Mouse (Mus musculus): ENCODE results near the gene Emid1. TPM values are rescaled to one million over a fixed set of nuclear protein-coding genes. Genes with fewer than 3 reads are reported as not detected.

Gene Emid1
- polyA plus RNA-seq, 1 experiment: 31.4 TPM

GRCm38 (mm10) chr11:5149955-5150354 lies 2.1 kb downstream of the Emid1 start:
- DNase-seq: no peak
- TF ChIP-seq POLR2A (IDR thresholded peaks at IDR 0.05; ENCODE audit: borderline replicate concordance, extremely low read depth, low read depth, low read length) (no peak), CTCF (IDR thresholded peaks at IDR 0.05; ENCODE audit: insufficient read depth, low read length) (no peak)
- Histone ChIP-seq H3K4me1 (ENCODE audit: control insufficient read depth, insufficient read depth, low read length) (peaks cover 8% of the 10 kb centered on the region), H3K4me3 (replicated peaks; ENCODE audit: extremely low read depth, low read depth, low read length) (no peak overlapping the region)
- 79% methylated on average over 9 of the region's 9 CpGs for WGBS

DNA sequence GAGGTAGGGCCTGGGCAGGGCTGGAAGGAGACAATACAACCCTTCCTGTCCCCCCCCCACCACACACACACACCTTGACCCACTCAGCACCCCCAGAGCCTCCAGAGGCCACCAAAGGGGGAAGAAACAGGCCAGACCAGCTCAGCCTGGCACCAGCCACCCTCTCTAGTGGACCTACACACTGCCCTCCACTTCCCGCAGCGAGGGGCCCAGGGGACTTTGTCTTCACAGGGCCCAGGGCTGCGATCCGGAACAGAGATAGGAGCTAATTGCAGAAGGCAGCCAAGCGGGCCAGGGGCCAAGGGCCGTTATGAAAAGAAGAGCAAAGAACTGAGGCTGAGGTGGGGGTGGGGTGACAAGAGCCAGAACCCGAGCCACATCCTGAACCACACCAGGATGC lies 2.8 kb downstream of the Emid1 start:
- no peak for TF ChIP-seq POLR2A (IDR thresholded peaks at IDR 0.05; ENCODE audit: borderline replicate concordance, extremely low read depth, low read depth, low read length)
- no peak for TF ChIP-seq CTCF (IDR thresholded peaks at IDR 0.05; ENCODE audit: insufficient read depth, low read length)
- Histone ChIP-seq H3K4me1 (ENCODE audit: control insufficient read depth, insufficient read depth, low read length) (peaks cover 6% of the 10 kb centered on the region; the same call in 1 of the 2 replicates), H3K4me3 (replicated peaks; ENCODE audit: extremely low read depth, low read depth, low read length) (no peak overlapping the region)
- WGBS: 24% methylated on average over 7 of the region's 7 CpGs
- no peak for DNase-seq

- Histone ChIP-seq H3K4me3 (replicated peaks; ENCODE audit: extremely low read depth, low read depth, low read length) (no peak overlapping the region), H3K4me1 (ENCODE audit: control insufficient read depth, insufficient read depth, low read length) (peaks cover 8% of the 10 kb centered on the region)
- no peak for DNase-seq
- TF ChIP-seq CTCF (IDR thresholded peaks at IDR 0.05; ENCODE audit: insufficient read depth, low read length) (no peak), POLR2A (IDR thresholded peaks at IDR 0.05; ENCODE audit: borderline replicate concordance, extremely low read depth, low read depth, low read length) (no peak)
- WGBS: 82% methylated on average over 3 of the region's 3 CpGs
Observed at GRCm38 (mm10) chr11:5145600-5145999, 6.5 kb downstream of the Emid1 start.

DNA sequence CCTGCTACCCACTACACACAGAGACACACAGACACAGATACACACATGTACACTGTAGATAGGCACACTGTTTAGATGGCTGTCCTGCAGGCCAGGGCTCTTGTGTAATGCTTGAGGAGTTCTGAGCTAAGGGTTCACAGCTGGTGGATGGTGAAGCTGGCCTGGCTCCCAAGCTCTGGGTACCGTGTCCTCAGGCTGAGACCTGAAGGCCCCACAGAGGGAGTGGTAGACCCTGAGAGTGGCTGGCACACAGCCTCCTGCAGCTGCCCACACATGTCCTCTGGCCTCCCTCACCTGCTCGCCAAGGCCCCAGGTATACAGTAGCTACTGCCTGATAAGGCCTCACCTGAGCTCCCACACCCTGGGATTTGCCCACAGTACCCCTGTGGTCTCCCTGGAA lies 10.1 kb downstream of the Emid1 start:
- H3K4me1 ChIP-seq (ENCODE audit: control insufficient read depth, insufficient read depth, low read length): peaks cover 15% of the 10 kb centered on the region
- TF ChIP-seq POLR2A (IDR thresholded peaks at IDR 0.05; ENCODE audit: borderline replicate concordance, extremely low read depth, low read depth, low read length): no peak
- no peak for TF ChIP-seq CTCF (IDR thresholded peaks at IDR 0.05; ENCODE audit: insufficient read depth, low read length)
- WGBS: 67% methylated on average over 2 of the region's 2 CpGs
- no peak for DNase-seq
- H3K4me3 ChIP-seq (replicated peaks; ENCODE audit: extremely low read depth, low read depth, low read length): no peak overlapping the region

DNA sequence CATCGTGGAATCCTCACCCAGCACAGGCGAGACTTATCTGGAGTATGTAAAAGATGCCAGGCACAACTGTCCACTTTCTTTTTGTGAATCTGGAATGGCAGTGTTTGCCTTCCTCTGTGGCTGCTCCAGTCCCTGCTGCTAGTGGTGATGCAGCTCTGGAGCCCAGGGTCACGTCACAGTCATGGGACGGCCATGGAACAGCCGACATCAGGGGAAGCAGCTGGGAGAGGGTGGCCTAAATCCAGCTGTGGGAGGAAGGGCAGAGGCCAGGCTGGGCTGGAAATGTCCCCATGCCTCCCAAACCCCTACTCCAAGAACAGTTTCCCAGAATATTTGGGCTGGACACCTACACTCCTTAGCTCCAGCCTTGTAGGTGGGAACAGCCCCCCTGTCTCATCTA lies 10.8 kb downstream of the Emid1 start:
- TF ChIP-seq CTCF (IDR thresholded peaks at IDR 0.05; ENCODE audit: insufficient read depth, low read length): no peak
- peak; percentile 21; the same call in 1 of the 2 replicates for TF ChIP-seq POLR2A (IDR thresholded peaks at IDR 0.05; ENCODE audit: borderline replicate concordance, extremely low read depth, low read depth, low read length)

DNA sequence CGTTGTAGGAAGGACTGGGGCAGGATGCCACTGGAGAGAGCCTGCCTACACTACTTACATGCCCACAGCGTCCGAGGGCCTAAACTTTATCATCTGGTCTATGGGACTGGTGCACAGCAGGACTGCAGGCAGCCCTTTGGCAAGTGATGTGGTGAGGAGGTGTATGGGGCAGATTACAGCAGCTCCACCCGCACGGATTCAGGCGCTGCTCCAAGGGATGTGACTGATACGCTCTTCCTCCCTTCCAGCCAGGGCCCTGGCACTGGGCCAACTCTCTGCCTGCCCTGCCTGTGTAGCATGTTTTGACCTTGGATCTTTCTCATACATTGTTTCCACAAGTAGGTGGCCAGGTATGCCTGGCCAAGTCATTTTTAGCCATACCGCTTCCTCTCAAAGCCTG lies 11.4 kb downstream of the Emid1 start:
- H3K4me3 ChIP-seq (replicated peaks; ENCODE audit: extremely low read depth, low read depth, low read length): no peak overlapping the region
- DNase-seq: peak; percentile 54
- TF ChIP-seq CTCF (IDR thresholded peaks at IDR 0.05; ENCODE audit: insufficient read depth, low read length) (no peak), POLR2A (IDR thresholded peaks at IDR 0.05; ENCODE audit: borderline replicate concordance, extremely low read depth, low read depth, low read length) (no peak)
- peaks cover 16% of the 10 kb centered on the region for H3K4me1 ChIP-seq (ENCODE audit: control insufficient read depth, insufficient read depth, low read length)
- 27% methylated on average over 8 of the region's 8 CpGs for WGBS

More for the DNA sequence above, 10.8 kb downstream of the Emid1 start:
- H3K4me3 ChIP-seq (replicated peaks; ENCODE audit: extremely low read depth, low read depth, low read length): no peak overlapping the region
- peaks cover 15% of the 10 kb centered on the region for H3K4me1 ChIP-seq (ENCODE audit: control insufficient read depth, insufficient read depth, low read length)
- 62% methylated on average over 5 of the region's 5 CpGs for WGBS
- no peak for DNase-seq

DNA sequence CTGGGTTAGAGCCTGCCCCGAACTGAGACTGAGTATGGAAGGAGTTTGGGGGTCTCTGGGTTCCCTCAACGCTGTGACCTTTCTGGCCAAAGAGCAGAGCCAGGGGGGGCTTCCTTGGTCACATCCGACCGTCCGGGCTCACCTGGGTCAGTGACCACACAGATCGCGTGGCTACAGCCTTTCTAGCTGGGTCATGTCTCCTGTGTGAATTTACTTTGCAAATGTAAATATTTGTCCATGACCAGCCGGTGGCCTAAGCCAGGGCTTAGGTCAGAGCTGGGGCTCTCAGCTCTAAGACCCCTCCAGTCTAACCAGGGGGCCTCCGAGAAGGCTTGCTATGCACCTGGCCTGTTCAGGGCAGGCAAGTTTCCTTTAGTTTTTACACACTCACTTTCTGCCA lies 12.7 kb downstream of the Emid1 start:
- Histone ChIP-seq H3K4me3 (replicated peaks; ENCODE audit: extremely low read depth, low read depth, low read length) (no peak overlapping the region), H3K4me1 (ENCODE audit: control insufficient read depth, insufficient read depth, low read length) (peaks cover 18% of the 10 kb centered on the region)
- TF ChIP-seq CTCF (IDR thresholded peaks at IDR 0.05; ENCODE audit: insufficient read depth, low read length): no peak
- TF ChIP-seq POLR2A (IDR thresholded peaks at IDR 0.05; ENCODE audit: borderline replicate concordance, extremely low read depth, low read depth, low read length): no peak
- WGBS: 63% methylated on average over 9 of the region's 9 CpGs
- DNase-seq: no peak

- peak; percentile 67 for DNase-seq
- TF ChIP-seq POLR2A (IDR thresholded peaks at IDR 0.05; ENCODE audit: borderline replicate concordance, extremely low read depth, low read depth, low read length) (no peak), CTCF (IDR thresholded peaks at IDR 0.05; ENCODE audit: insufficient read depth, low read length) (no peak)
- H3K4me3 ChIP-seq (replicated peaks; ENCODE audit: extremely low read depth, low read depth, low read length): no peak overlapping the region
- peaks cover 18% of the 10 kb centered on the region for H3K4me1 ChIP-seq (ENCODE audit: control insufficient read depth, insufficient read depth, low read length)
- 59% methylated on average over 2 of the region's 2 CpGs for WGBS
Observed at GRCm38 (mm10) chr11:5138642-5139041, 13.4 kb downstream of the Emid1 start.

- DNase-seq: peak; percentile 64
Observed at GRCm38 (mm10) chr11:5135914-5136313, 16.1 kb downstream of the Emid1 start.

DNA sequence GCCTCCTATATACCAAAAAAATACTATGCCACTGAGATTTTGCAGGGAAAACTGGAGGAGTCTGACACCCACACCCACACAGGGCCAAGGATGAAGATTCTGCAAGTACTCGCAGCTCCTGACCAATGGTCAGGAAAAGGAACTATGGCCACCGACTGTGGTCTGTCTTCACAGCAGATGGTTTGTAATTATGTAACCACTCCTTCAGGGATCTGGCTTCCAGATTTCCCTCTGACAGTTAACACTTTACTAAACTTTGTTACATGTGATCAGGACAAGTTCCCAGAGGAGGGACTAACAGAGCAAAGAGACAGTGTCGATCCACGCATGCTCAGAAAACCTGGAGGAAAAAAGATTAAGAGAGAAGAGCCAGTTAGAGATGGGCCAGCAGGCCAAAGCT lies 19.3 kb downstream of the Emid1 start:
- Histone ChIP-seq H3K4me3 (replicated peaks; ENCODE audit: extremely low read depth, low read depth, low read length) (no peak overlapping the region), H3K4me1 (ENCODE audit: control insufficient read depth, insufficient read depth, low read length) (peaks cover 3% of the 10 kb centered on the region)
- TF ChIP-seq POLR2A (IDR thresholded peaks at IDR 0.05; ENCODE audit: borderline replicate concordance, extremely low read depth, low read depth, low read length): no peak
- no peak for TF ChIP-seq CTCF (IDR thresholded peaks at IDR 0.05; ENCODE audit: insufficient read depth, low read length)
- 64% methylated on average over 4 of the region's 4 CpGs for WGBS
- DNase-seq: no peak

More at GRCm38 (mm10) chr11:5135914-5136313, 16.1 kb downstream of the Emid1 start:
- WGBS: 62% methylated on average over 11 of the region's 11 CpGs
- Histone ChIP-seq H3K4me3 (replicated peaks; ENCODE audit: extremely low read depth, low read depth, low read length) (peak overlapping the region; percentile 36), H3K4me1 (ENCODE audit: control insufficient read depth, insufficient read depth, low read length) (peaks cover 16% of the 10 kb centered on the region)
- TF ChIP-seq CTCF (IDR thresholded peaks at IDR 0.05; ENCODE audit: insufficient read depth, low read length): no peak
- TF ChIP-seq POLR2A (IDR thresholded peaks at IDR 0.05; ENCODE audit: borderline replicate concordance, extremely low read depth, low read depth, low read length): no peak

Measured in lung, adult 2 months (tissue).